In the genomic region with DNA sequence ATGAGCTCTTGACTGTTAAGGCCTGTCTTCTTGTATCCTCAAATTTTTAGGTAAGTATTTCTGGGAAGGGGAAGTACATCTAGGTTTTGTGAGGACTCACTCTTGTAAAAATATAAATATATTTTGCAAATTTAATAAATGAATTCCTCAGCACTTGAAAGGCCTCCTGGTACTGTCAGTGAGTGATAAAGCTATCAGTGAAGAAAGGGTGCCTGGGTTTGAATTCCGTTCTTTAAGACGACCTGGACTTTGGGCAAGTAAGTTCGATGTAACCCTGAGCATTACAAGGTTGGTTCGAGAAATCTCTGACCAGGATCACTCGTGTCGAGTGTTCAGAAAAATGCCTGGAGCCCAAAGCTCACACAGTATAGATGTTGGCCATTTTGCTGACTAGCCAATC, we compare ENCODE assay signal across 10 mouse cellular contexts. TPM values are rescaled to one million over a fixed set of nuclear protein-coding genes. Genes with fewer than 3 reads are reported as not detected.
DNase-seq lines count a peak whose midpoint lies in the region; ATAC-seq lines count a peak whose summit lies in the region.
"Had no signal": no experiment of that assay in that cellular context is flagged by ENCODE, and none has a peak within 500 bp of the region (broad histone marks: within the 10 kb centered on the region; RNA-seq: fewer than 3 reads in every experiment).

No protein-coding gene starts in this region.

- H3K9ac ChIP-seq in heart, embryonic 11.5 days (ENCODE audit: low read depth, low read length) = no peak overlapping the region
- H3K9ac ChIP-seq in liver, embryonic 12.5 days = no peak overlapping the region
- H3K9ac ChIP-seq in embryonic facial prominence, embryonic 15.5 days = 0 out of 2 replicates have a peak overlapping the region, but pooled peaks have one; percentile 4
- no peak overlapping the region for H3K9ac ChIP-seq in neural tube, embryonic 15.5 days (replicated peaks)

- H3K36me3 ChIP-seq in heart, embryonic 11.5 days (ENCODE audit: control insufficient read depth, insufficient read depth, low read length) = no peaks in the 10 kb centered on the region
- peaks cover 5% of the 10 kb centered on the region; the same call in 1 of the 2 replicates for H3K36me3 ChIP-seq in liver, embryonic 12.5 days
- H3K36me3 ChIP-seq in embryonic facial prominence, embryonic 15.5 days = no peaks in the 10 kb centered on the region
- H3K36me3 ChIP-seq in neural tube, embryonic 15.5 days = no peaks in the 10 kb centered on the region

- H3K27me3 ChIP-seq in heart, embryonic 11.5 days (ENCODE audit: control insufficient read depth, insufficient read depth, low read length) = no peaks in the 10 kb centered on the region
- no peaks in the 10 kb centered on the region for H3K27me3 ChIP-seq in liver, embryonic 12.5 days (replicated peaks)
- no peaks in the 10 kb centered on the region for H3K27me3 ChIP-seq in embryonic facial prominence, embryonic 15.5 days
- no peaks in the 10 kb centered on the region for H3K27me3 ChIP-seq in neural tube, embryonic 15.5 days (replicated peaks)

- DNase-seq in heart, adult 18-20 months = no peak
- DNase-seq in liver = no peak
- DNase-seq in thymus, postnatal 25 days = no peak
- DNase-seq in cerebellum, adult 11 months = no peak
- DNase-seq: layer of hippocampus, adult 9-11 months had no signal

- H3K9me3 ChIP-seq in heart, embryonic 11.5 days (replicated peaks; ENCODE audit: control insufficient read depth, low read length) = no peaks in the 10 kb centered on the region
- no peaks in the 10 kb centered on the region for H3K9me3 ChIP-seq in liver, embryonic 12.5 days (replicated peaks)
- no peaks in the 10 kb centered on the region for H3K9me3 ChIP-seq in embryonic facial prominence, embryonic 15.5 days (replicated peaks)
- H3K9me3 ChIP-seq in neural tube, embryonic 15.5 days (replicated peaks) = no peaks in the 10 kb centered on the region

- no peak overlapping the region for H3K4me3 ChIP-seq in heart, embryonic 11.5 days (ENCODE audit: low read depth, low read length)
- H3K4me3 ChIP-seq in liver, embryonic 12.5 days = no peak overlapping the region
- H3K4me3 ChIP-seq in embryonic facial prominence, embryonic 15.5 days (replicated peaks) = peak overlapping the region; percentile 14; the same call in 1 of the 2 replicates
- H3K4me3 ChIP-seq in neural tube, embryonic 15.5 days (replicated peaks) = no peak overlapping the region

- H3K4me2 ChIP-seq in heart, embryonic 11.5 days = no peak overlapping the region
- H3K4me2 ChIP-seq in liver, embryonic 12.5 days = peak overlapping the region; percentile 21; the same call in 1 of the 2 replicates
- peak overlapping the region; percentile 42 for H3K4me2 ChIP-seq in embryonic facial prominence, embryonic 15.5 days (replicated peaks)
- peak overlapping the region; percentile 19; the same call in 1 of the 2 replicates for H3K4me2 ChIP-seq in neural tube, embryonic 15.5 days

- 64% methylated on average over 6 of the region's 6 CpGs for WGBS in heart, embryonic 11.5 days (ENCODE audit: insufficient replicate concordance)
- WGBS in liver, embryonic 12.5 days (ENCODE audit: insufficient replicate concordance) = 34% methylated on average over 6 of the region's 6 CpGs
- WGBS in embryonic facial prominence, embryonic 15.5 days = 52% methylated on average over 6 of the region's 6 CpGs
- WGBS in neural tube, embryonic 15.5 days = 84% methylated on average over 6 of the region's 6 CpGs

- H3K4me1 ChIP-seq in heart, embryonic 11.5 days (ENCODE audit: control insufficient read depth, insufficient read depth, low read length) = peaks cover 80% of the 10 kb centered on the region
- peaks cover 90% of the 10 kb centered on the region for H3K4me1 ChIP-seq in liver, embryonic 12.5 days
- H3K4me1 ChIP-seq in embryonic facial prominence, embryonic 15.5 days = peaks cover 87% of the 10 kb centered on the region
- H3K4me1 ChIP-seq in neural tube, embryonic 15.5 days = peaks cover 80% of the 10 kb centered on the region

- peak overlapping the region; percentile 25; the same call in 1 of the 2 replicates for H3K27ac ChIP-seq in heart, embryonic 11.5 days (ENCODE audit: low read depth, low read length)
- peak overlapping the region; percentile 52 for H3K27ac ChIP-seq in liver, embryonic 12.5 days
- peak overlapping the region; percentile 96 for H3K27ac ChIP-seq in embryonic facial prominence, embryonic 15.5 days (replicated peaks)
- peak overlapping the region; percentile 65; the same call in 1 of the 2 replicates for H3K27ac ChIP-seq in neural tube, embryonic 15.5 days (replicated peaks)

- ATAC-seq in heart, embryonic 11.5 days (replicated peaks; ENCODE audit: insufficient number of reproducible peaks, low FRiP score, low TSS enrichment) = no peak
- ATAC-seq in liver, embryonic 12.5 days = peak; percentile 50
- no peak for ATAC-seq in embryonic facial prominence, embryonic 15.5 days (ENCODE audit: insufficient number of reproducible peaks, low FRiP score, low TSS enrichment, low read depth)
- ATAC-seq in neural tube, embryonic 15.5 days (ENCODE audit: low FRiP score) = no peak
- ATAC-seq: inflammation-experienced regulatory T-cells, adult 6 months had no signal

RNA-seq across cellular contexts. Expression of a gene that starts 7.1 kb away (rescaled TPM):
- polyA plus RNA-seq in heart, embryonic 11.5 days (2014; fragmentation: Nextera tagmentation; extraction: Ambion mirVana) = 488 and 525 TPM in 2 replicates
- total RNA-seq in heart, adult 18-20 months (2021) = 10 to 100 TPM; 37.4 to 41.5 TPM
- 138 and 143 TPM in 2 replicates for polyA plus RNA-seq in liver, embryonic 12.5 days (2016; fragmentation: Nextera tagmentation; extraction: Ambion mirVana)
- polyA plus RNA-seq in embryonic facial prominence, embryonic 15.5 days (2015; fragmentation: Nextera tagmentation; extraction: Ambion mirVana) = 844 and 852 TPM in 2 replicates
- 381 and 465 TPM in 2 replicates for polyA plus RNA-seq in neural tube, embryonic 15.5 days (2015; fragmentation: Nextera tagmentation; extraction: Ambion mirVana)

Comparison
In these comparisons a context has a peak if more than half of its experiments do, and no peak if none do; other contexts are left out.
1. H3K27ac ChIP-seq: peak in every context shown above with its lines; median percentile 96 in embryonic facial prominence, embryonic 15.5 days; 65 in neural tube, embryonic 15.5 days; 52 in liver, embryonic 12.5 days; 25 in heart, embryonic 11.5 days.